Comparison of ENCODE assay signal across 9 mouse cellular contexts in genomic region chr8:110630571-110631071, GRCm38 (mm10). TPM values are rescaled to one million over a fixed set of nuclear protein-coding genes. Genes with fewer than 3 reads are reported as not detected.
DNase-seq lines count a peak whose midpoint lies in the region; ATAC-seq lines count a peak whose summit lies in the region.
"Had no signal": no experiment of that assay in that cellular context is flagged by ENCODE, and none has a peak within 500 bp of the region (broad histone marks: within the 10 kb centered on the region; RNA-seq: fewer than 3 reads in every experiment).

No protein-coding gene starts in this region.

- 55% methylated on average over 8 of the region's 8 CpGs for WGBS in embryonic facial prominence, embryonic 14.5 days

- peak; percentile 88 for ATAC-seq in embryonic facial prominence, embryonic 14.5 days (ENCODE audit: low read depth)

- H3K9me3 ChIP-seq in embryonic facial prominence, embryonic 14.5 days (ENCODE audit: control insufficient read depth, low read length), result no peaks in the 10 kb centered on the region

- peak overlapping the region; percentile 13 for H3K4me3 ChIP-seq in embryonic facial prominence, embryonic 14.5 days (ENCODE audit: low read depth, low read length)
- H3K4me3 ChIP-seq: erythroblast, embryonic 14.5 days had no signal

- H3K4me1 ChIP-seq in embryonic facial prominence, embryonic 14.5 days (ENCODE audit: control insufficient read depth, insufficient read depth, low read length), result no peaks in the 10 kb centered on the region; the same call in 1 of the 2 replicates

- H3K27ac ChIP-seq in embryonic facial prominence, embryonic 14.5 days (replicated peaks; ENCODE audit: low read depth, low read length), result peak overlapping the region; percentile 81

- no peaks in the 10 kb centered on the region for H3K27me3 ChIP-seq in embryonic facial prominence, embryonic 14.5 days (replicated peaks; ENCODE audit: control insufficient read depth, insufficient read depth, low read length)

- intact Hi-C loops in heart, postnatal 14 days (cut with DNase I), result no loop called here
- intact Hi-C loops in left cerebral cortex, postnatal 10 days (cut with DNase I), result no loop called here

- peak; percentile 60 for DNase-seq in adrenal gland, postnatal 10 days
- no peak for DNase-seq in adrenal gland, postnatal 4 days (ENCODE audit: low spot score in 2 of 2)
- DNase-seq in 3T3-L1 (ENCODE audit: low read depth, low spot score), result peak; percentile 98
- peak; percentile 88 for DNase-seq in embryonic facial prominence, embryonic 14.5 days (ENCODE audit: low spot score)
- peak; percentile 68 to 75 for DNase-seq in heart, postnatal 14 days
- DNase-seq in left cerebral cortex, postnatal 10 days (ENCODE audit: extremely low spot score in 1 of 2, low spot score in 2 of 2), result peak; percentile 41 to 78
- DNase-seq in right cerebral cortex, postnatal 14 days, result peak; percentile 55
- DNase-seq in natural killer cell, adult 2 months (ENCODE audit: low spot score in 2 of 2), result no peak

- H3K36me3 ChIP-seq in embryonic facial prominence, embryonic 14.5 days (ENCODE audit: control insufficient read depth, insufficient read depth, low read length), result peaks cover 31% of the 10 kb centered on the region

- H3K4me2 ChIP-seq in embryonic facial prominence, embryonic 14.5 days (ENCODE audit: low read depth, low read length), result peak overlapping the region; percentile 41

- no peak overlapping the region for H3K9ac ChIP-seq in embryonic facial prominence, embryonic 14.5 days (ENCODE audit: low read depth, low read length)

RNA-seq across cellular contexts. Expression of gene Vac14, which starts 12.2 kb away (rescaled TPM):
- 10 to 100 TPM; 20.7 to 28.0 TPM for total RNA-seq in adrenal gland, postnatal 10 days (2021)
- 10 to 100 TPM; 29.9 to 30.0 TPM for total RNA-seq in adrenal gland, postnatal 4 days (2021)
- polyA plus RNA-seq in embryonic facial prominence, embryonic 14.5 days (2014; fragmentation: Nextera tagmentation; extraction: Ambion mirVana), result 17.7 and 21.1 TPM in 2 replicates
- 10 to 100 TPM; 15.5 to 16.2 TPM for total RNA-seq in heart, postnatal 14 days (2021)
- 10 to 100 TPM; 30.5 to 32.5 TPM for total RNA-seq in left cerebral cortex, postnatal 10 days (2021)

Comparison
In these comparisons a context has a peak if more than half of its experiments do, and no peak if none do; other contexts are left out.
1. DNase-seq: peak in adrenal gland, postnatal 10 days (single experiment), 3T3-L1 (single experiment), embryonic facial prominence, embryonic 14.5 days (single experiment), heart, postnatal 14 days (2 of 2), left cerebral cortex, postnatal 10 days (2 of 2) and right cerebral cortex, postnatal 14 days (single experiment); none in adrenal gland, postnatal 4 days (0 of 2) and natural killer cell, adult 2 months (0 of 2).